Mouse (Mus musculus) lung, adult 18-20 months (tissue): Measurements from ENCODE around the gene Hacd2.

Experiments used
- DNase-seq, 2 experiments: peaks; one replicate each; pipeline ENCODE4 v3.0.0; 2022; ENCODE audit warnings: mixed read lengths in 2 of 2

Hacd2 gene

GRCm38 (mm10) chr16:35008447-35008846 is 13.8 kb upstream of the Hacd2 start:
- DNase-seq = no peak

GRCm38 (mm10) chr16:35013501-35013900 is 8.7 kb upstream of the Hacd2 start:
- no peak for DNase-seq

- no peak for DNase-seq
Observed at GRCm38 (mm10) chr16:35016491-35016890, 5.7 kb upstream of the Hacd2 start.

DNA sequence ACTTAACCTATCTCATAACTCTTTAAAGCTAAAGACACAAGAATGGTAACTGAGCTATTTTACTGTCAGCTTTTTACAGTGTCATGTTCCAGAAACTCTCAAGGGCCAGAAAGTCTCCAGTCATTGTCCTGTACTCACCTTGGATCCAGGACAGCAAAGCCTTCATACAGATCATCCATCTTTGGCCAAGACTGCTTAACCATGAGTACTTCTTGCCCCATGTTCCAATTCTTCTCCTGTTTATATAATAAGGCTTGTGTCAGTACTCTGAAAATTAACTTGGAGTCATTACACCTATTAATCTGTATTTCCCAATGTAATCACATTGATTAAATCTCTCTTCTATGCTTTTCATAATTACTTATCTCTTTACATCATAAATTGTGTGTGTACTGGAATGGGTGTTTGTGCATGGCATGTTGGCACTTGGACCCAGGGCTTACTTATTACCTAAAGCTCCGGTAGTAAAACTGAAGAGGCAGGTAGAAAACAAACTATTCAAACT is 3.7 kb upstream of the Hacd2 start:
- no peak for DNase-seq

DNA sequence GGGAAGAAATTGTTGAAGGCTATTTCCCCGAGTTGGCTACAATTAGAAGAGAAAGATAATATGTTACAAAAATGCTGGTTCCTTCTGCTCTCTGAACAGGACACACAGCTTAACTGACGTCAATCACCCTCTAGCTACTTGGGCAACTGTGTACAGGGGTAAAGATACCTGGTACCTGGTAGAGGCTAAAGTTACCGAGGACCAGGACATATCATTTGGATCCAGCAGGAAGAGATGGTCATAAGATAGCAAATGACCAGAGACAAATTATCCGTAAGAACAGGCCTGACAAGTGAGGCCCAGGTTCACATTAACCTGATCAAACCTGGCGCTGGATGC is 356 bp upstream of the Hacd2 start:
- no peak for DNase-seq

- no peak for DNase-seq
Observed at GRCm38 (mm10) chr16:35023138-35023735, 1.0 kb downstream of the Hacd2 start.

DNA sequence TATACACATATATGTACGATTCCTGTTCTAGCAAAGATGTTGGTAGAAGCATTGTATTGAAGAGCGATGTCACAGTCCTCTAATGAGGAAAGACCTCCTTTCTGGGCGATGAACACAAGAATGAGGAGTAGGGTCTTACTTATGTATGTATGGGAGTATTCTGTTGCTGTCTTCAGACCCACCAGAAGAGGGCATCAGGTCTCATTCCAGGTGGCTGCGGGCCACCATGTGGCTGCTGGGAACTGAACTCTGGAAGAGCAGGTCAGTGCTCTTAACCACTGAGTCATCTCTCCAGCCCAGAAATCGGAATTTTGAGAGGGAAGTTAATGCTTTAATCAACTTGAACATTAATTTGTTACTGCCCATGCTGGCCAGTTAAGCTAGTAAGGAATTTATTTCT is 2.1 kb downstream of the Hacd2 start:
- DNase-seq = no peak

DNA sequence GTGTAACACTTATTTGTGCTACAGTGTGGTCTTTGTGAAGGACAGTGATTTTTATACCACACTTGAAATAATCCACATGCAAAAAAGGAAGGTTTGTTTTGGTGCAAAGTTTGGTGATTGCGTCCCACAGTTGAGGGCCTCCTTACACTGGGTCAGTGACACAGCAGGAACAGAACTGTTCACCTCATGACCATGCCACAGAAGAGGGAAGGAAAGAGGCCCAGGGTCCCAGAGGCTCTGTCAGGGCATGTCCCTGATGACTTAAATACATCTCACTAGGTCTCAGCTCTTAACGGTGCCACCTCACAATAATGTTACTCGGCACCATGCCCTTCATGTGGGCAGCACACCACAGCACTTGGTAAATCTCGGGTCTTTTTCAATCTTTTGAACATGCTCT is 3.1 kb downstream of the Hacd2 start:
- no peak for DNase-seq

GRCm38 (mm10) chr16:35033241-35033640 is 11.0 kb downstream of the Hacd2 start:
- DNase-seq = peak in 1 of 2 experiments; percentile 37

- no peak for DNase-seq
Observed at GRCm38 (mm10) chr16:35033809-35034577, 11.8 kb downstream of the Hacd2 start.

- DNase-seq = no peak
Observed at GRCm38 (mm10) chr16:35034971-35035370, 12.7 kb downstream of the Hacd2 start.

GRCm38 (mm10) chr16:35036754-35037153 is 14.5 kb downstream of the Hacd2 start:
- DNase-seq = no peak

DNA sequence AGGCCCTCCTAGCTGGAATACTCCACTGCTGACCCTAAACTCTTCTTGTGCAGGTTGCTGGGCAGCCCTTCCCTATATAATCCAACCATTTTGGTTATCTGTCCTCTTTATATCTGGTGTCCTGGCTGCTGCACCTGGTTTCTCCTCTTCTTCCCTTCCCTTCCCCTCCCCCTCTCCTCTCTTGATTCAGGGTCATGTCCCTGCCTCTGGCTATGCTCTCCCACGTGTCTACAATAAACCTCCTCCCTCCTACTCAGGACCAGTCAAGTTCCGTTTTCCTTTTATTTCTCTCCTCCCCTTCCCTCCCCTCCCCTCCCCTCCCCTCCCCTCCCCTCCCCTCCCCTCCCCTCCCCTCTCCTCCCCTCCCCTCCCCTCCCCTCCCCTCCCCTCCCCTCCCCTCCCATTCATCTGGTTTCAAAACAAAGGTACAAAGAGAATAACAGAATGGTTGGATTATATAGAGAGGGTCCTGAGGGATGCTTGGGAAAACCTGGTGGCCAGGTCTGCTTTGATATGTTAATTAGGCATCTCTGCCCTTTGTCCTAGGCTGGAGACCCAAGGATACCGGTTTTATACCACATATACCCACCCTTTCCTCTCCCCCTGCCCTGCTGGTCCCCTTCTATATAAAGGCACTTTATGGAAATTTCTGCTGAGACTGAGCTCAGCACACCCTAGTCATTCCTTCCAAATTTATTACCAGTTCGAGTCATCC is 16.3 kb downstream of the Hacd2 start:
- DNase-seq = no peak

GRCm38 (mm10) chr16:35040154-35040553 is 17.9 kb downstream of the Hacd2 start:
- DNase-seq = no peak

- DNase-seq = no peak
Observed at GRCm38 (mm10) chr16:35041001-35041400, 18.8 kb downstream of the Hacd2 start.

DNA sequence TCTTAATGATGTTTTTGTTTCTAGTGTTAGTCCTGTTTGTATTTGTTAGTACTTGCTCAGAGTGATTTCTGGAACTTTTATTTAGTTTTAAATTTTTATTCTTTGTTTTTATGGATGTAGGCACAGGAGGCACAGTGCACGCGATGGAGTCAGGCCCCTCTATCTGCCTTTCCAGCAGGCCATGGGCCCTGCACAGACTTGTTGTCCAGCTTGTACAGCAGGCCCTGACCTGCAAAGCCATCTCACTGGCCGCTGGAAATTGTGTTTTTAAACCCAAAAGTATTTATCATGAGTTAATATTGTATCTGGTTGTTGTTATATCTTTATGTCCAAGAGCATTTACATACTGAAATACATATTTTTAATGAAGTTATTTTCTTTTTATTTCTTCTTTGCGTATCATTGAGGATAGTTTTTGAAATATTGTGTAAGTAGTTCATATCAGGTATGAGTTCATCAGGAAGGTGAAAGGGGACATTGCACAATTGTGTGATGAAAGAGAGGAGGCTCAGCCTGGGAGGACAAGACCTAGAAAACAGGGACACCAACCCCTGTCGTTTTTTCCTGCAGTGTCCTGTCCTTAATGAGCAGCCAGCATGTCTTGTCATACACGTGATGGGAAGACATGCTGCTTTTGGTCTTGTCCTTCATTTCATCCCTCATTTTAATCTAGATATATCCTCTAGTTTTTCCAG is 24.0 kb downstream of the Hacd2 start:
- no peak for DNase-seq

DNA sequence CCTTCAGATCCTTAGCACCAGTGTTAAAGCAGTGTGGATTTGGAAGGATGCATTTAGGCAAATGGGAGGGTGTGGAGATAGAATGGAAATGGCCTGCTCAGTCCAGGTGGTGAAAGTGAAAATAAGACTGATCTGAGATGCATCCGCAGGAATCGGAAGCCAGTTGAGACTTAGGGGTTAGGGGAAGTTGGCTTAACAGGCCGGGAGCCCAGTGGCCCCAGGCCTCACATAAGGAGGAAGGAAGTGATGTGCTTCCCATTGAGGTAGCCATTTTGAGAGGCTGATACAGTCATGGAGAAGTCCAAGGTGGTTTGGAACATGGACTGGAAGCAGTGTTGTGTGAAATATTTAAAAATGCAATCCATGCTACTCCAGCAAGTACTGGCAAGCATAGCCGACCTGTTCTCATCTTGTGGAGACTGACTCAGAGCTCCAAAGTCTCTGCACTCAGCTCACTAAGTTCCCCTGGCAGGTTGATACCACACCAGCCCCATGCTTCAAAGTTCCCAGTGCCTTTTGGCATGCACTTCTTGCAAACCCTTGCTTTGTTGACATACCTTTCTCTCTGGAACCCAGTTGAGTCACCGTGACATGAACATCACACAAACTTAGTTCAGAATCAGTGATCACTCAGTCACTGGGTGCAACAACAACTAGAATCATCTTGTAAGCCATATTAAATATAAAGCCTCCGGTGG is 25.2 kb downstream of the Hacd2 start:
- no peak for DNase-seq

DNA sequence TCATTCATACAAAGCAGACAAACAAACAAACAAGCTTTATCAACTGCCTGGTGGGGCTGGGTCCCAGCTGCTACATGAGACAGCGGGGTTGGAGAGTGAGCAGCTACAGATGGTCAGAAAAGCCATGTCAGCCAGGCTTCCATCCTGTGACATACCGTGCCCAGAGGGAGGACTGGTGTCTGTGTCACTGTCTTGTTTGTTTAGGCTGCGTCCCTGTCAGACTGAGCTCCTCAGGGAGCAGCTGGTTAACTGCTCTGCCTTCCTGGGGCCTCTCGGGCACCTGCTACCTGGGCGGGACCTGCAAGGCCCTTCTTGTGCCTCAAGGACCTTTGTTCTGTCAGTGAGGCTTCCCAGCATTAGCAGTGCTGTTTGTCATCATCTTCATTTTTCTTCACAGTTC is 28.8 kb downstream of the Hacd2 start:
- DNase-seq = no peak

GRCm38 (mm10) chr16:35052191-35052590 is 30.0 kb downstream of the Hacd2 start:
- DNase-seq = no peak

- peak in 1 of 2 experiments; percentile 12 for DNase-seq
Observed at GRCm38 (mm10) chr16:35054432-35055193, 32.4 kb downstream of the Hacd2 start.

- DNase-seq = peak in 1 of 2 experiments; percentile 46
Observed at GRCm38 (mm10) chr16:35055194-35055506, 32.9 kb downstream of the Hacd2 start.

- DNase-seq = no peak
Observed at GRCm38 (mm10) chr16:35055861-35056260, 33.6 kb downstream of the Hacd2 start.
